Mouse (Mus musculus) liver, embryonic 14.5 days (tissue): ENCODE measurements around the gene Fgfr2. TPM values are rescaled to one million over a fixed set of nuclear protein-coding genes. Genes with fewer than 3 reads are reported as not detected.
A peak's percentile ranks its signal among the peaks of the same experiment; 100 is the strongest.

Experiments used
- ATAC-seq: fragments of 200-750 bp; cut with Nextera tagmentation; 2 replicates; pipeline ENCODE4 v1.8.0; 2017; ENCODE audit warnings: moderate number of reproducible peaks, mild to moderate bottlenecking, moderate library complexity; ENCODE audit not compliant: insufficient read depth
- DNase-seq, 3 experiments: peaks; one replicate each; pipeline ENCODE4 v3.0.0-alpha.2; 2012 to 2013; ENCODE audit warnings: low read depth in 3 of 3, low spot score in 3 of 3
- H3K27ac ChIP-seq: fragments of 300-500 bp; sonication (generic); 2 replicates; pipeline ENCODE4 v1.5.1; 2014; ENCODE audit warnings: moderate library complexity, mild to moderate bottlenecking, control low read depth, inconsistent platforms
- H3K27me3 ChIP-seq: fragments of 300-500 bp; sonication (generic); 2 replicates; pipeline ENCODE4 v1.6.1; 2014; ENCODE audit warnings: mild to moderate bottlenecking, low read length, moderate library complexity; ENCODE audit not compliant: control insufficient read depth, insufficient read depth
- H3K36me3 ChIP-seq: fragments of 300-500 bp; sonication (generic); replicated peaks from 2 replicates; pipeline ENCODE4 v1.6.1; 2014; ENCODE audit warnings: low read depth; ENCODE audit not compliant: control insufficient read depth, insufficient read depth
- H3K4me1 ChIP-seq, 2 experiments: fragments of 200-500 bp in 1 of 2; fragments of 300-500 bp in 1 of 2; sonication (generic) in 1 of 2; replicated peaks; 2 replicates each; pipeline ENCODE4 v1.6.1; 2012 to 2014; ENCODE audit warnings: antibody characterized with exemption in 1 of 2, inconsistent platforms in 1 of 2, low read length in 1 of 2; ENCODE audit not compliant: control insufficient read depth in 2 of 2, insufficient read depth in 2 of 2
- H3K4me2 ChIP-seq: fragments of 300-500 bp; sonication (generic); 2 replicates; pipeline ENCODE4 v1.6.1; 2014; ENCODE audit warnings: low read depth, mild to moderate bottlenecking, control low read depth, moderate library complexity
- H3K4me3 ChIP-seq, 2 experiments: fragments of 200-500 bp in 1 of 2; fragments of 300-500 bp in 1 of 2; sonication (generic) in 1 of 2; 2 replicates each; pipeline ENCODE4 v1.5.1; 2012 to 2014; ENCODE audit warnings: low read depth in 2 of 2, low read length in 2 of 2, mild to moderate bottlenecking in 2 of 2, control low read depth in 1 of 2, inconsistent platforms in 1 of 2, moderate library complexity in 1 of 2; ENCODE audit not compliant: insufficient read depth in 1 of 2
- H3K9ac ChIP-seq: fragments of 300-500 bp; sonication (generic); replicated peaks from 2 replicates; pipeline ENCODE4 v1.6.1; 2014; ENCODE audit warnings: mild to moderate bottlenecking, control low read depth, moderate library complexity
- H3K9me3 ChIP-seq: fragments of 300-500 bp; sonication (generic); 2 replicates; pipeline ENCODE4 v1.6.1; 2016; ENCODE audit warnings: low read length, mixed read lengths; ENCODE audit not compliant: control insufficient read depth
- CTCF ChIP-seq: IDR thresholded peaks from 2 replicates; pipeline ENCODE4 v1.5.1; 2016; ENCODE audit warnings: antibody characterized with exemption, low read depth, control low read depth
- EP300 ChIP-seq: IDR thresholded peaks from 2 replicates; pipeline ENCODE4 v1.6.1; 2016; ENCODE audit warnings: antibody characterized with exemption, low read depth
- WGBS: fragments of 180-500 bp; shearing (Covaris S2); extraction: QIAGEN DNeasy Blood & Tissue Kit; methylation state at CpG from one replicate; pipeline ENCODE4 v1.1.7; 2014; ENCODE audit not compliant: insufficient replicate concordance; 5-methylcytosine and 5-hydroxymethylcytosine counted together
- polyA plus RNA-seq, 2 experiments: library from polyadenylated mRNA; depleted of rRNA in 1 of 2; stranded (reverse) in 1 of 2; unstranded in 1 of 2; fragments of >200 nt; fragmentation: Nextera tagmentation in 1 of 2; extraction: Ambion mirVana in 1 of 2; gene quantifications; 2 replicates each; pipeline versions ENCODE4 v1.2.1 to v1.2.3; 2012 to 2014

Fgfr2 gene
- polyA plus RNA-seq, 2 experiments: 7.9 to 8.8 TPM

- H3K9ac ChIP-seq: no peak overlapping the region
- WGBS: 78% methylated on average over 2 of the region's 2 CpGs
- no peak overlapping the region for H3K4me3 ChIP-seq
- TF ChIP-seq EP300 (no peak), CTCF (no peak)
- H3K27ac ChIP-seq: no peak overlapping the region
- no peaks in the 10 kb centered on the region; a peak in 1 of 4 replicates for H3K4me1 ChIP-seq
- H3K9me3 ChIP-seq: no peaks in the 10 kb centered on the region
- DNase-seq (no peak), ATAC-seq (no peak)
- H3K36me3 ChIP-seq: no peaks in the 10 kb centered on the region
- no peaks in the 10 kb centered on the region for H3K27me3 ChIP-seq
- no peak overlapping the region for H3K4me2 ChIP-seq
Observed at GRCm38 (mm10) chr7:132476491-132476890, 646.7 kb downstream of the Fgfr2 start.

GRCm38 (mm10) chr7:132475069-132475468 is 648.1 kb downstream of the Fgfr2 start:
- Histone ChIP-seq H3K4me3 (no peak overlapping the region), H3K4me1 (no peaks in the 10 kb centered on the region), H3K9me3 (no peaks in the 10 kb centered on the region), H3K4me2 (no peak overlapping the region), H3K9ac (no peak overlapping the region), H3K36me3 (no peaks in the 10 kb centered on the region), H3K27me3 (no peaks in the 10 kb centered on the region), H3K27ac (no peak overlapping the region)
- ATAC-seq (peak; percentile 33; the same call in 1 of the 2 replicates), DNase-seq (no peak)
- 13% methylated on average over 5 of the region's 5 CpGs for WGBS
- TF ChIP-seq CTCF (peak; percentile 80), EP300 (no peak)

GRCm38 (mm10) chr7:132471327-132471726 is 651.8 kb downstream of the Fgfr2 start:
- ATAC-seq (no peak), DNase-seq (no peak)
- Histone ChIP-seq H3K9ac (no peak overlapping the region), H3K27me3 (no peaks in the 10 kb centered on the region), H3K9me3 (no peaks in the 10 kb centered on the region), H3K27ac (no peak overlapping the region), H3K4me1 (no peaks in the 10 kb centered on the region), H3K4me3 (no peak overlapping the region), H3K4me2 (no peak overlapping the region), H3K36me3 (no peaks in the 10 kb centered on the region)
- no peak for TF ChIP-seq EP300
- TF ChIP-seq CTCF: peak; percentile 50
- WGBS: 28% methylated on average over 3 of the region's 3 CpGs

GRCm38 (mm10) chr7:132468391-132468790 is 654.8 kb downstream of the Fgfr2 start:
- H3K36me3 ChIP-seq: no peaks in the 10 kb centered on the region
- no peak overlapping the region for H3K9ac ChIP-seq
- no peaks in the 10 kb centered on the region for H3K9me3 ChIP-seq
- no peaks in the 10 kb centered on the region for H3K27me3 ChIP-seq
- no peak overlapping the region for H3K4me2 ChIP-seq
- ATAC-seq: no peak
- H3K4me1 ChIP-seq: no peaks in the 10 kb centered on the region
- TF ChIP-seq EP300 (no peak), CTCF (no peak)
- no peak for DNase-seq
- no peak overlapping the region for H3K4me3 ChIP-seq
- H3K27ac ChIP-seq: no peak overlapping the region

- Histone ChIP-seq H3K9ac (no peak overlapping the region), H3K9me3 (no peaks in the 10 kb centered on the region), H3K4me1 (peaks cover 4 to 6% of the 10 kb centered on the region in 2 experiments; a peak in 2 of 4 replicates), H3K36me3 (no peaks in the 10 kb centered on the region), H3K4me2 (no peak overlapping the region), H3K4me3 (no peak overlapping the region), H3K27me3 (no peaks in the 10 kb centered on the region), H3K27ac (no peak overlapping the region)
- WGBS: 57% methylated on average over 5 of the region's 5 CpGs
- no peak for DNase-seq
- ATAC-seq: no peak
- TF ChIP-seq EP300: no peak
- no peak for TF ChIP-seq CTCF
Observed at GRCm38 (mm10) chr7:132465897-132466296, 657.3 kb downstream of the Fgfr2 start.
